Mouse (Mus musculus): ENCODE measurements at regions not wholly inside any gene's neighbourhood (a gene's known extent, or its start where the extent isn't known, plus 50 kb on each side); places are given as distances from the start of the nearest gene placed in this dataset.
A peak's percentile ranks its signal among the peaks of the same experiment; 100 is the strongest.

DNA sequence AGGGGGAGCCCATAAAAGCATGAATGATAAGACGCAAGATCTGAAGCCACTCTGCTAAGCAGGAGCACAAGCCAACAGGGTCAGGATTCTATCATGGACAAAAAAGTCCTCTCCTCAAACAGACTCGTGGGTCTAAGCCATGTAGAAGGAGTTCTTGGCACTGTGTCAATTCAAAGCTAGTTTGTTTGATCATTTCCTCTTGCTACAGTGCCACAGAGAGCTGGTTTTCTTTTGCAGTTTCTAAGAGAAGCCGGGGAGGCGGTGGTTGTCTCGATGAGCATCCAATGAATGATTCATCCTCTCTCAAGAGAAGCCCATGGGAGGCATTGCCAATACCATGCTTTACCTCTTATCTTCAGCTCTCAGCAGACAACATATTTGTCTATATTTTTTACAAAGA, 284.6 kb upstream of the Noct start:
- no peak for DNase-seq (ENCODE audit: low spot score)

- DNase-seq (ENCODE audit: low spot score): no peak
These were observed 283.6 kb upstream of the Noct start for GRCm38 (mm10) chr3:50940656-50941055.

- no peak for DNase-seq (ENCODE audit: low spot score)
These were observed 270.8 kb upstream of the Noct start for GRCm38 (mm10) chr3:50953456-50953855.

- DNase-seq (ENCODE audit: low spot score): no peak
These were observed 253.9 kb upstream of the Noct start for GRCm38 (mm10) chr3:50970386-50970785.

GRCm38 (mm10) chr3:50973081-50973480, 251.2 kb upstream of the Noct start:
- DNase-seq (ENCODE audit: low spot score): no peak

DNA sequence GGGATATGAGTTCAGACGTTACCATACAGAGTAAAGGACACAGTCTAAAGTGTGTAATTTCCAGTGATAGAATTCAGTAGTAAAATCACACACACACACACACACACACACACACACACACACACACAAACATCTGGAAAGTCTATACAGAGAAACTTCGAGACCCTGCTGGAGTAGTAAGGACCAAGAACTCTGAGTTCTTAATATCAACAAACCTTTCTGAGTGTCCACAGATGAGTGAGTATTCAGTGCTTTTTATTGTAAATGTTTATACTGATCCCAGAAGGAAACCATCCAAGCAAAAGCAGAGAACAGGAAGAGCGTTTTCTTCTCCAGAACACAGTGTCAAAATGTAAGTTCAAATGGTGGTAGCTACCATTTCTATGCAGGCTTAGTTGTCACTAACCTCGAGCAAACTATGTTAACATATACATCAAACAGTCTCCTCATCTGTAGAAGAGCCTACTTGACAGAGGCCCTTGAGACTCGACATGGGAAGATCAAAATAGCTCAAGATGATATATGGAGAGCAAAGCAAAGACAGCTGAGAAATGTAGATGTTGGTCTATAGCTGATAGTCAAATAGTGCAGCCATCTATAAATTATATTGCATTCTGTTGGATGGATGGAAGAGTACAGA, 248.0 kb upstream of the Noct start:
- no peak for DNase-seq (ENCODE audit: low spot score)

DNA sequence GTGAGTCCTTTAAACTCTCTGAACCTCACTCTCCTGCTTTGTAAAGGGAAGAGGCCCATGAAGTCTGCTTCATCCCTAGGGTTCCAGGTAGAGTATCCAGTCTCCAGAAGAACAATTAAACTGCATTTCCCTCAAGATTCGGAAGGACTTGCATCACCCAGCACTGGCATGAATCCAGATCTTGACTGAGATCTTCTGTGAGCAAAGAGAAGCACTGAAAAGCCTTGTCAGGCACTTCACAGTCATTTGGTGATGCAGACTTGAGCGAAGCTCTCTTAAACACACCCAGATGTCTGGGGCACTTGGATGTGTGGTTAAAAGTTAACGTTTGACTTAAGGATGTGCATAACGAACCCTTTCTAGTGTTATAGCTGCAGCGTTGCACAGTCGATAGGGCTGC, 247.4 kb upstream of the Noct start:
- DNase-seq (ENCODE audit: low spot score): no peak

DNA sequence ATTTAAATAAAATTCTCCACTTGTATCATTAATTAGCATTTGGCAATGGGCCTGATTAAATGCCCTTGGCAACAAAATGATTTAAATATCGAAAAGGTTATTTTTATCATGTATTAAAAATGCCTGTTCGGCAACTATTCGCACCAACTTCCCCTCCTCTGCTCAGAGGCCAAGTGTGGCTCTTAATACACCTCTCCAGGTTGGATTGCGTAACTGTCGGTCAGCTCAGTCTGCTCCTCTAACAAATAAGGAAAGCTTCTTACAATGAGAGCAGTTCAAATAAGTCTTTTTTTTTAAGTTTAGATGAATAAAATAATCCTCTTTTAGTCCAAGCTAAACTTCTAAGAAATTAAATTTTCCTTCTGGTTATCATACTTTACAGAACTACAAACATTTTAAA, 245.6 kb upstream of the Noct start:
- DNase-seq (ENCODE audit: low spot score): no peak

GRCm38 (mm10) chr3:50979592-50979991, 244.7 kb upstream of the Noct start:
- DNase-seq (ENCODE audit: low spot score): no peak

DNA sequence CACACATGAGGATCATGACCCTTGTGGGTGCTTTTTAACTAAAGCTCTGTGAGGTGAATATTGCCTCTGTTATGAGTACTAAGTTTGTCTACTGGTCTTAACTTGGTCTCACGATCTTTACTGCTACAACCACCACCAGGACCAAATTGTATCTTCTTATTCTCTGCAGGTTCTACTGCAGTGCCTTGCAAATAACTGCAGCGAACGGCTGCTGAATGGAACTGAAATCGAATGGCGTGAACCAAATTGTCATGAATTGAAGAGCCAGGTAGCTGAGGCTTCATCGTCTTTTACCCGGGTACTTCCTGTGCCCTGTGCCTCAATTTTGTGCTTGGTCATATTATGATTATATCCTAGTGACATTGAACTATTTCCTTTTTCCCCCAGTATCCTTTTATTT, 242.5 kb upstream of the Noct start:
- no peak for DNase-seq (ENCODE audit: low spot score)

- DNase-seq (ENCODE audit: low spot score): no peak
These were observed 241.6 kb upstream of the Noct start for GRCm38 (mm10) chr3:50982649-50983048.

DNA sequence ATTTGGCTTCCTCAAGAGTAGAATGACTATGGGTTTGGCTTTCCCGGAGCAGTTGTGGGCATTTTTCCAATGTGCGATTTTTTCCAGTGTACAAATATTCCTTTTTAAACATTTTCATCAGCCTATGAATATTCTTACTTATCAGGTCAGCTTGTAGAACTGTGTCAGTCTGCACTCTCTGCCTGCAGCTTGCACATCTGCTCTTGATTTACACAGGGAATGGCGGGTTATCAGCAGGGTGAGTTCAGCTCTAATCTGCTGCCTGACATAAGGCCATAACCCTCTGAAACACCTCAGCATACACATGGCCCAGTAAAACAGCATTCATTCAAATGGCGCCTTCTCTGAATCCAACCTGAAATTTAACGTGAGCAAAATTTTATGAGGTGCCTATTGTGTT, 241.1 kb upstream of the Noct start:
- DNase-seq (ENCODE audit: low spot score): peak; percentile 47

DNA sequence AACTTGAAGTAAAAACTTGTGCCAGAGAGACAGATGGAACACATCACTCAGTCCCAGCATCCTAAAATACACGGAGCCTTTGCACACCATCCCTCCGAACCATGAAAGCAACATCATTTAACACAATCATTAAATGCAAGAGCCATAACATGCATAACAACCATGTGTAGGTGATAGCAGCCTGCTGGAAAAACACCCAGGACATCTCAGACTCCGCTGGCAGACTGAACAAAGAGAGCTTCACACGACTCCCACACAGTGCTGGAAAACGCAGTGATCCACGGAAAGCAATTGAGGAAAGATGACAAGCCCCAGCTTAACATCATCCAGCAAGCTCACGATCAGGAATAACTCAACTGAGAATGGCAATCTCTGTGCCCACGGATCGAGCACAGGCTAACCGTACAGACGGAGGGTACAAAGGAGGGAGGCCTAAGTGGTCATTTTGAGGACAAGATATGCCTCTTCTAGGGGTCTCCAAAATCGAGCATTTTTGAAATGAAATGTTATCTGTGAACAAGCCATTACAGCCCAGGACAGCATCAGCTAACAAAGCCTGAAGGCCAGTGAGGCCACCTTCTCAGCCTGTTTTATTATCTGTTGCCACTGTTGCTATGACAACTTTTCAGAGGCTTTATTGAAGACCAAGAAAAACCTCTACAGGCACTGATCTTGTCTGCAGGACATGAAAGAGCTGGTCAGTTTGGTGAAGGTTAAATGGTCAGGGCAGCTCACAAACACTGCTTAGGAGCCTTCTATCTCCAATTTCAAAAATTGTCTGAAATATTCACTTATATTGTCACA, 240.1 kb upstream of the Noct start:
- DNase-seq (ENCODE audit: low spot score): no peak

DNA sequence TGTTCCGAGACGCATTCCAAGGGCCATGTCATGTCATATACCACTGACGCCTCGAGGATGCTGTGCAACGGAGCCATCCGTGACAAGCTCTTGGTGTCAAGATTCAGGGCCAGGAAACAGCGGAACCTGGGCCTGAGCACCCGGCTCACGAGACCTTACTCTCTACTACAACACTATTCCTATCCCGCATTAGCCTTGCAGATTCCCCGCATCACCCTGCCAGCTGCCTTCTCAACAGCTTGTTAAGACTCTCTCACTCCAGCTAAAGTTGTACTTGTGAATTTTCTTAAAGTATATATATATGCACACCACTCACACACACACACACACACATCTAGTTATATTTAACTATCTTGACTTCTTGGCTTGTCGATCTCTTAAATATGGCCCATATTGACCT, 236.4 kb upstream of the Noct start:
- DNase-seq (ENCODE audit: low spot score): no peak

DNA sequence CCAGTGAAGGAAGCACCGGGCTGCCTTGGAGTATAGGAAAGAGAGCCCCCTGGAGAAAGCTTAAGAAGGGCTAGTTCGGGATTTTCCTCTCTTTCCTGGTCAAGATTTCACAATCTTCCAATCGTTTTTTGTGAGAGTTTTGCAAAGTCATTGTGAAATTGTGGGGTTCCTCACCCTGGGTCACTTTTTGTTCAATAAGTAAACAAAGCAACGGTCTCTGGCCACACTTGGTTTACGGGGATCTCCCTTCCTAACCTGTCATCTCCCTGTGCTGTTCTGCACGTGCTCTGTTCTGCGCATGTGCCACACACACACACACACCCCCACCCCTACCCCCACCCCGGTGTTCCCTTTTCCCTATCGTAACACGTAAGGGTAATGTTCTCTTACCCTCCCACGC, 233.4 kb upstream of the Noct start:
- no peak for DNase-seq (ENCODE audit: low spot score)

GRCm38 (mm10) chr3:50992581-50993313, 231.5 kb upstream of the Noct start:
- no peak for DNase-seq (ENCODE audit: low spot score)

- no peak for DNase-seq (ENCODE audit: low spot score)
These were observed 224.5 kb upstream of the Noct start for GRCm38 (mm10) chr3:50999745-51000144.

- DNase-seq (ENCODE audit: low spot score): no peak
These were observed 223.3 kb upstream of the Noct start for GRCm38 (mm10) chr3:51000938-51001337.

- DNase-seq (ENCODE audit: low spot score): no peak
These were observed 221.6 kb upstream of the Noct start for GRCm38 (mm10) chr3:51002662-51003061.

- no peak for DNase-seq (ENCODE audit: low spot score)
These were observed 220.6 kb upstream of the Noct start for GRCm38 (mm10) chr3:51003506-51004170.

GRCm38 (mm10) chr3:51004216-51004615, 220.0 kb upstream of the Noct start:
- DNase-seq (ENCODE audit: low spot score): no peak

DNA sequence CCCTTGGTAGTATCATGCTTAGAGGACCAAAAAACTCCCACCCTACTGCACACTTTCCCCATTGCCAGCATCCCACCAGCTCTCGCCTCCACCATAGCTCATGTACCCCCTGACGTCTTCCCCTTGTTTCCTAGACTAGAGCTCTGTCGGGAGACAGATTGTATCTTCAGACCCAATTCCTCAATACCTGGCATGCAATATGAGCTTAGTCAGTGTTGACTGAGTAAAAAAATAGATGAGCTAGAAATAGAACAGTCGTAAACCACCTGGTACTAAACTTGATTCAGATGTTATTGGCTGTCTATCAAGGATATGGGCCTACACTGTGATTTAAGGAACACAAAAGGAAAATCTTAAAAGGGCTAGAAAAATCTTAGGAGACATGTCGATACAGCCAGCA, 215.1 kb upstream of the Noct start:
- no peak for DNase-seq (ENCODE audit: low spot score)

All from yolk sac, embryonic 10.5 days (tissue).